Mouse (Mus musculus) megakaryocyte, adult 5-6 weeks (primary cell): Measurements from ENCODE around the gene Mrgprb2. TPM values are rescaled to one million over a fixed set of nuclear protein-coding genes. Genes with fewer than 3 reads are reported as not detected.

ENCODE experiments used
- ATAC-seq: 2 replicates; pipeline ENCODE4 v1.8.0; 2016; ENCODE audit warnings: mild to moderate bottlenecking, inconsistent platforms; ENCODE audit not compliant: poor library complexity, severe bottlenecking
- total RNA-seq, 2 experiments: library from RNA; stranded (forward) in 1 of 2; stranded (reverse) in 1 of 2; fragments of 153-499, 151-499 nt in 1 of 2; fragments of 221-1000, 200-1000 nt in 1 of 2; gene quantifications; 2 replicates each; pipeline versions ENCODE4 v1.2.3 to v1.2.4; 2015 to 2017

Mrgprb2 gene
- not detected in 2 replicates for total RNA-seq (2015)
- total RNA-seq (2017), result not detected in 2 replicates

GRCm38 (mm10) chr7:48557986-48558385, at the start of gene Mrgprb2:
TSS of gene Mrgprb2 (minus strand) at chr7:48558086.
- ATAC-seq, result no peak

Other genes with a start within 250 kb of the Mrgprb2 start
- gene Mrgprb8, start 169.6 kb downstream of the Mrgprb2 start, total RNA-seq (2015), result not detected in 2 replicates
- gene Mrgprb8, start 169.6 kb downstream of the Mrgprb2 start, total RNA-seq (2017), result not detected in 2 replicates
- gene Mrgprb1, start 101.7 kb downstream of the Mrgprb2 start, total RNA-seq (2015), result not detected in 2 replicates
- gene Mrgprb1, start 101.7 kb downstream of the Mrgprb2 start, total RNA-seq (2017), result not detected in 2 replicates
- not detected in 2 replicates for gene Mrgprx2, start 58.8 kb downstream of the Mrgprb2 start, total RNA-seq (2015)
- gene Mrgprx2, start 58.8 kb downstream of the Mrgprb2 start, total RNA-seq (2017), result not detected in 2 replicates
- not detected in 2 replicates for gene Mrgprb3, start 85.7 kb upstream of the Mrgprb2 start, total RNA-seq (2015)
- not detected in 2 replicates for gene Mrgprb3, start 85.7 kb upstream of the Mrgprb2 start, total RNA-seq (2017)
- gene Zdhhc13, start 230.9 kb upstream of the Mrgprb2 start, total RNA-seq (2015), result 54.3 and 54.4 TPM in 2 replicates
- gene Zdhhc13, start 230.9 kb upstream of the Mrgprb2 start, total RNA-seq (2017), result 43.1 and 52.2 TPM in 2 replicates